Mouse (Mus musculus): ENCODE data around the gene Cuedc1.

- TF ChIP-seq CTCF (IDR thresholded peaks at IDR 0.05; ENCODE audit: low read depth), result no peak
- TF ChIP-seq EP300 (IDR thresholded peaks at IDR 0.05; ENCODE audit: low read depth), result no peak
Observed at GRCm38 (mm10) chr11:88107365-88107764, 9.5 kb downstream of the Cuedc1 start.
